Mouse (Mus musculus) left cerebral cortex, adult 8-10 months (tissue): ENCODE results near the gene Gm3486. TPM values are rescaled to one million over a fixed set of nuclear protein-coding genes. Genes with fewer than 3 reads are reported as not detected.
"Not testable (repeated sequence)": the region's sequence is repeated elsewhere in the genome, so short reads cannot be mapped to it uniquely, and the experiment has no call there.

Source experiments
- DNase-seq, 2 experiments: peaks; one replicate each; pipeline ENCODE4 v3.0.0; 2022; ENCODE audit warnings: low spot score in 2 of 2
- total RNA-seq, 4 experiments: library from RNA; stranded (reverse); gene quantifications; 2 replicates each; pipeline ENCODE4 v1.2.4; 2022

Gm3486 gene
- total RNA-seq, result not detected

DNA sequence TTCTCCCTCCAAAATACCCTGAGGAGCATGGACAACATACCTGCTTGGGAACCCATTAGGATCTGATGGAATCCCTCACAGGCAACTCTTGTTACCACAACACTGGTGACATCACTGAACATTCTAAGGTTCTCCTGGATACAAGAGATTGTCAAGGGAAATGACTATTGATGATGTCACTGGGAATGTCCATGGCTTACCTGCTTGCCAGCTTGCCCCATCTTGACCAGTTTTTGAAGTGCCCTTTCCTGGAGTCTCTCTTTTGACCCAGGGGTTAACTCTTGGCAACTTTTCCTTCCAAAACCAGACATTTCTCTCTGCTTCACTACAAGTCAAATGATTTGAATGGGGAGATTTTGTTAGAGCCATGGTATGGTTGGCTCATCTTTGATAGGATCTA lies at the start of gene Gm3486:
Gm3486 (minus strand) TSS at position 101 of the 400 bp plus-strand sequence.
- DNase-seq, result not testable (repeated sequence)

DNA sequence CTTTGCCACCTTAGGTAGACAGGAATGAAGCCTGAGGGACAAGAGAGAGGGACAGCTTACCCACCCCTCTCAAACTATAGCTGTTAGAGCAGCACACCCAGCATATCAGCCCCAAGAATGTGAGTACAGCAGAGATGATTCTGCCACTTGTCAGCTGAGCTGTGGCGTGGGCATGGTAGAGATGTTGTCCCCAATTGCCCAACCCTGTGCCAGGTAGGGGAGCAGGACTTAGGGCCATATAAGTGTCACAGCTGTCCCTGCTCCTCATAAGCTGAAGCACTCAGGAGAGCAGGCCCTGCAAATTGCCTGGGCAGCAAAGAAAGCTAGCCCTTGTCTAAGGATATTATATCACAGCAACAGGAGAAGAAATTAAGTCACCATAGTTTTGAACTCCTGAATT lies 35.4 kb upstream of the Gm3486 start:
- not testable (repeated sequence) for DNase-seq

DNA sequence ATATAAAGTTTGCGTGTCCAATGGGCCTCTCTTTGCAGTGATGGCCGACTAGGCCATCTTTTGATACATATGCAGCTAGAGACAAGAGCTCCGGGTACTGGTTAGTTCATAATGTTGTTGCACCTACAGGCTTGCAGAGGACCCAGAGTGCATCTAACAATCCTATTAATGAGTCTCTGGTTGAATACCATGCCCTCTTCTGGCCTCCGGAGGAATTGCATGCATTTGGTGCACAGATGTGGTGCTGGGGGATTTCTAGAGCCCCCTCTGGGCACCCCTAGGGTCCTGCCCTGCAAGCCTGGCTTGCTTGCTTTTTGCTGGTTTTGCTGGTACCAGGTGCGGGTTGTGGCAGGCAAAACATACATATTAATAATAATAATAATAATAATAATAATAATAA lies 31.4 kb upstream of the Gm3486 start:
- DNase-seq, result not testable (repeated sequence)

DNA sequence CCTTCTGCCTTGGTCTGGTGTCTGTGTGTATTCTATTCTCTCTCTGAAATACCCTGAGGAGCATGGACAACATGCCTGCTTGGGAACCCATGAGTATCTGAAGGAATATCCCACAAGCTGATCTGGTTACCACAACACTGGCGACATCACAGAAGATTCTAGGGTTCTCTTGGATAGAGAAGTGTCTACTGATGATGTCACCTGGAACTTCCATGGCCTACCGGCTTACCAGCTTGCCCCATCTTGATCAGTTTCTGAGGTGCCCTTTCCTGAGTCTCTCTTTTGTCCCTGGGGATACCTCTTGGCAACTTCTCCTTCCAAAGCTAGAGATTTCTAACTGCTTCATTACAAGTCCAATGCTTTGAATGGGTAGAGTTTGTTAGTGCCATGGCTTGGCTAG lies 35.9 kb downstream of the Gm3486 start, which contains the start of gene Gm7954:
Gm7954 (minus strand) TSS at position 101 of the 400 bp plus-strand sequence.
- not testable (repeated sequence) for DNase-seq

Other genes starting within 250 kb of the Gm3486 start
- gene Gm2832, start 210.7 kb downstream of the Gm3486 start, total RNA-seq, result under 1 TPM in 2 of 4 experiments, not detected in 2; 0.59 to 0.63 TPM
- gene Gm5798, start 140.9 kb downstream of the Gm3486 start, total RNA-seq, result 1 to 10 TPM in 1 of 4 experiments, not detected in 3; 1.3 TPM
- not detected for gene Gm7945, start 103.1 kb downstream of the Gm3486 start, total RNA-seq
- not detected for gene Gm6482, start 81.2 kb downstream of the Gm3486 start, total RNA-seq
- gene Gm7954, start 36.0 kb downstream of the Gm3486 start, total RNA-seq, result not detected
- not detected for gene Gm7970, start 66.1 kb upstream of the Gm3486 start, total RNA-seq
- gene 1700049E17Rik2, start 83.7 kb upstream of the Gm3486 start, total RNA-seq, result 1 to 10 TPM in 2 of 4 experiments, under 1 TPM in 1, not detected in 1; 0.70 to 1.4 (median 1.4) TPM
- not detected for gene Gm3072, start 135.1 kb upstream of the Gm3486 start, total RNA-seq
- gene Gm3676, start 157.0 kb upstream of the Gm3486 start, total RNA-seq, result under 1 TPM in 1 of 4 experiments, not detected in 3; 0.46 TPM
- gene Gm8068, start 212.4 kb upstream of the Gm3486 start, total RNA-seq, result not detected